Mouse (Mus musculus): ENCODE measurements around the gene Oas1c.

Oas1c gene

DNA sequence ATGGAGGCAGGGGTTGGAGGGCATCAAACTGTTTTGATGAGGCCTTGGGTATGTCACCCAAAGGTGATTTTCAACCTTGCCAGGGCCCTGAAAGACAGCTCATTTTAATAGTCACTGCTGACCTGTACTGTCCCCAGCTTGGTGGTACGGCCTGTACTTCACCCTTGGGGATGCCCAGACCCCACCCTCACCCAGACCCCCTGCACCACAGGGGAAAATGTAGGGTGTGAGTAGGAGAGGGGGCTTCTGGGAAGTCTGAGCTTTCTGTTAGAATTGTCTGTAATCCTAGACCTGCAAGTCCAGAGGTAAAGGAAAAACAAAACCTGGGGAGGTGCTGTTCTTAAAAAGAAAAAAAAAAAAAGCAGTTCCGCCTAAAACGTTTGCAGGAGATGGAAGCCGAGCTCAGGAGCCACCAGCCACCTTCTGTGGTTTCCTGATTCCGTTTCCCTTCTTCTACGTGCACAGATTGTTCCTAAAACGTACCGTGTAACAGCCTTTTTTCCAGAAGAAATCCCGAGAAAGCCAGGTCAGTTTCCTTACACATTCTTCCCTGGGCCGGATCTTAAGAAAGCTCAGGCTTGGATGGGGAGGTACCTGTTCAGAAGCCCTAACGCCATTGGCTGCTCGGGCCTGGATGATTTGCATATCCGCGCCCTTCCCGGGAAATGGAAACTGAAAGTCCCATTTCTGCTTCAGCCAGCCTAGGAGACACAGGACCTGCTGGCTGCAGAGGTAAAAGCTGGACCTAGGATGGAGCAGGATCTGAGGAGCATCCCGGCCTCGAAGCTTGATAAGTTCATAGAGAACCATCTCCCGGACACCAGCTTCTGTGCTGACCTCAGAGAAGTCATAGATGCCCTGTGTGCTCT, at the start of gene Oas1c:
Gene Oas1c (minus strand): TSS at position 564 of the 869 bp plus-strand sequence.
- 0 out of 2 replicates have a peak, but pooled peaks cover 2% of the 10 kb centered on the region for H3K36me3 ChIP-seq (ENCODE audit: control insufficient read depth, insufficient read depth, low read length, poor library complexity, severe bottlenecking)
- peak; percentile 84 for DNase-seq (ENCODE audit: low read depth, low spot score)
- no peaks in the 10 kb centered on the region for H3K27me3 ChIP-seq (ENCODE audit: control insufficient read depth, insufficient read depth, low read length, poor library complexity, severe bottlenecking)

DNA sequence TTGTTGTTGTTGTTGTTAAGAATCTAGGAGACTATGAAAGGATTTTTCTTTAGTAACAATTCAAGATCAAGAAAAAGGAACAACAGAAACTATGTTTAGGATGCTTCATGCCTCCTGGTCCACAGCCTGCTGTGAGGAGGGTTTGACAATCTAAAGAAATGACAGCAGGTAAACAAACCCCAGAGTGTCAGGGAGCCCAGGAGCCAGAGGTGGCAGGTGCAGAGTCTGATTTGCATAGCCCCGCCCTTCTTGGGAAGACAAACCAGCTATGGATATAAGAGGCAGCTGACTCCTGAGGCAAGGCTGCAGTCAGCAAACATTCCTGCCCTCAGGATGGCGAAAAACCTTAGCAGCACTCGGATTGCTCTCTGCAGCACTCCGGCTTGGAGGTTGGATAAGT, 48.8 kb upstream of the Oas1c start, which contains the start of gene Oas1h:
Gene Oas1h (plus strand): TSS at position 301 of the 400 bp plus-strand sequence.
- no peaks in the 10 kb centered on the region for H3K27me3 ChIP-seq (ENCODE audit: control insufficient read depth, insufficient read depth, low read length, poor library complexity, severe bottlenecking)
- H3K36me3 ChIP-seq (ENCODE audit: control insufficient read depth, insufficient read depth, low read length, poor library complexity, severe bottlenecking): no peaks in the 10 kb centered on the region
- DNase-seq (ENCODE audit: low read depth, low spot score): no peak

- Histone ChIP-seq H3K27me3 (ENCODE audit: control insufficient read depth, insufficient read depth, low read length, poor library complexity, severe bottlenecking) (no peaks in the 10 kb centered on the region), H3K36me3 (ENCODE audit: control insufficient read depth, insufficient read depth, low read length, poor library complexity, severe bottlenecking) (no peaks in the 10 kb centered on the region)
- DNase-seq (ENCODE audit: low read depth, low spot score): no peak
These were observed 46.9 kb upstream of the Oas1c start for GRCm38 (mm10) chr5:120859241-120859640.

GRCm38 (mm10) chr5:120849601-120850136, 37.4 kb upstream of the Oas1c start:
- DNase-seq (ENCODE audit: low read depth, low spot score): peak; percentile 71
- Histone ChIP-seq H3K27me3 (ENCODE audit: control insufficient read depth, insufficient read depth, low read length, poor library complexity, severe bottlenecking) (no peaks in the 10 kb centered on the region), H3K36me3 (ENCODE audit: control insufficient read depth, insufficient read depth, low read length, poor library complexity, severe bottlenecking) (no peaks in the 10 kb centered on the region)

- Histone ChIP-seq H3K27me3 (ENCODE audit: control insufficient read depth, insufficient read depth, low read length, poor library complexity, severe bottlenecking) (no peaks in the 10 kb centered on the region), H3K36me3 (ENCODE audit: control insufficient read depth, insufficient read depth, low read length, poor library complexity, severe bottlenecking) (no peaks in the 10 kb centered on the region)
- DNase-seq (ENCODE audit: low read depth, low spot score): no peak
These were observed 34.8 kb upstream of the Oas1c start, which contains the start of gene Oas1f for GRCm38 (mm10) chr5:120847067-120847466. Gene Oas1f (plus strand): TSS chr5:120847367.

GRCm38 (mm10) chr5:120844713-120845112, 32.4 kb upstream of the Oas1c start:
- Histone ChIP-seq H3K27me3 (ENCODE audit: control insufficient read depth, insufficient read depth, low read length, poor library complexity, severe bottlenecking) (no peaks in the 10 kb centered on the region), H3K36me3 (ENCODE audit: control insufficient read depth, insufficient read depth, low read length, poor library complexity, severe bottlenecking) (no peaks in the 10 kb centered on the region)
- DNase-seq (ENCODE audit: low read depth, low spot score): no peak

- peak; percentile 71 for DNase-seq (ENCODE audit: low read depth, low spot score)
These were observed 24.6 kb upstream of the Oas1c start for GRCm38 (mm10) chr5:120836731-120837585.

DNA sequence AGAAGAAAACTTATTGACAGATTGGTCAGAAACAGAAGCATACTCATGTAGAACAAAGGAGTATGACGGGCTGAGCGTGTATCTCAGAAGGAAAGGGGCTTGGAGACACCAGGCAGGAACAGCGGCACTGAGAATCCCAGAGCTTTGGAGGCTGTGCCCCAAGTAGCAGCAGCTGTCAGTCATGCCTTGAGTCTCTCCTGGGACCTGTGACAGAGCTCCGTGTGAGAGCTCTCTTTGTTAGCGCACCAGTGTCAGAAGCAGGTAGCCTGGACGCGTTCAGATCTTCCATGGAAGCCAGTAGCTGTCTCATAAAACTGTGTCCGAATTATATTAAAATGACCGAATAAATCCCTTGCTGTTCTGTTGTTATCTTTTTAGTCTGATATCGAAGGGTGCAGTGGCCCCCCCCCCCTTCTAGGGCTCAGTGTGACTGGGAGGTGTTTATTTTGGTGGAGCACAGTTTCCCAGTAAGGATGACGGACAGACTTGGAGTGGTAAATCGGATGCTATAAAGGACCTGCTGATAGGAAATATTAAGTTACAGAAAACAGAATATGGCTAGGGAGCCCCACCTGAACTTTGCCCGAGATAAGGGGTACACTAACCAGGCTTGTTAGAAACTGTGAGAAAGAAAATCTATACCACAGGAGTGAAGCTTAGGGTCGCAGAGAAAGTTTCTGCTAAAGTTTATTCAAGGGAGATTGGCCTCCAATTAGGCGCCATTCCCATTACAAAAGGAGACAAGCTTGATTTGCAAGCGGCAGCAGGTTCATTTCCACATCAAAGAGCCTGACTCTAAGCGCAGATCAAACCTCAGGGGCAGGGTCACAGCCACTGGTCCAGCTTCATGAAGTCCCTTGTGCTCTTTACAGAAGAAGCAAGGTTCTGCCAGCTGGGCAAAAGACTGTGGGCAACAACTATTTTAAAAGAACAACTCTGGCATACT, 21.3 kb upstream of the Oas1c start:
- no peak for DNase-seq (ENCODE audit: low read depth, low spot score)
- H3K36me3 ChIP-seq (ENCODE audit: control insufficient read depth, insufficient read depth, low read length, poor library complexity, severe bottlenecking): no peaks in the 10 kb centered on the region
- H3K27me3 ChIP-seq (ENCODE audit: control insufficient read depth, insufficient read depth, low read length, poor library complexity, severe bottlenecking): no peaks in the 10 kb centered on the region; the same call in 1 of the 2 replicates

More at GRCm38 (mm10) chr5:120836731-120837585, 24.6 kb upstream of the Oas1c start:
- no peaks in the 10 kb centered on the region for H3K36me3 ChIP-seq (ENCODE audit: control insufficient read depth, insufficient read depth, low read length, poor library complexity, severe bottlenecking)
- no peaks in the 10 kb centered on the region; the same call in 1 of the 2 replicates for H3K27me3 ChIP-seq (ENCODE audit: control insufficient read depth, insufficient read depth, low read length, poor library complexity, severe bottlenecking)

- peak; percentile 58 for DNase-seq (ENCODE audit: low read depth, low spot score)
These were observed 18.7 kb upstream of the Oas1c start for GRCm38 (mm10) chr5:120831031-120831430.

GRCm38 (mm10) chr5:120818999-120819398, 6.7 kb upstream of the Oas1c start:
- peaks cover 10% of the 10 kb centered on the region; the same call in 1 of the 2 replicates for H3K36me3 ChIP-seq (ENCODE audit: control insufficient read depth, insufficient read depth, low read length, poor library complexity, severe bottlenecking)
- no peaks in the 10 kb centered on the region for H3K27me3 ChIP-seq (ENCODE audit: control insufficient read depth, insufficient read depth, low read length, poor library complexity, severe bottlenecking)
- no peak for DNase-seq (ENCODE audit: low read depth, low spot score)

More at GRCm38 (mm10) chr5:120831031-120831430, 18.7 kb upstream of the Oas1c start:
- Histone ChIP-seq H3K36me3 (ENCODE audit: control insufficient read depth, insufficient read depth, low read length, poor library complexity, severe bottlenecking) (no peaks in the 10 kb centered on the region), H3K27me3 (ENCODE audit: control insufficient read depth, insufficient read depth, low read length, poor library complexity, severe bottlenecking) (no peaks in the 10 kb centered on the region; the same call in 1 of the 2 replicates)

DNA sequence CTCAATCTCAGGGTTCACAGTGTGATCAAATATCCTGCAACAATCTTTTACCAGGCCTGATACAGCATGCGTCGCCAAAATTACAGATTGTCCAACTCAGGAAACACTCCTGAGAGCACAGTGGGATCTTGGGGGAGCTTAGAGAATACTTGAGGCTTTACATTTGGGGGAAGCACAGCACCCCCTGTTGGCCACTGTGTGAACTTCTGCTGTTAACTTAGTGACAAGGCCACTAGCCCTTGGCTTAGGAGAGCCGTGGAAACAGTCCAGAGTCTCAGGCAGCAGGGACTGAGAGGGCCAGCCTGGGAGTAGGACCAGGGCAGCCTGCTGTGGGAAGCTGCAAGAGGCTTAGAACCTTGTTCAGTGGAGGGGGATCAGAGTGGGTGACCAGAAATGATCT, 3.6 kb upstream of the Oas1c start:
- peak; percentile 80 for DNase-seq (ENCODE audit: low read depth, low spot score)
- H3K36me3 ChIP-seq (ENCODE audit: control insufficient read depth, insufficient read depth, low read length, poor library complexity, severe bottlenecking): peaks cover 10% of the 10 kb centered on the region; the same call in 1 of the 2 replicates
- no peaks in the 10 kb centered on the region for H3K27me3 ChIP-seq (ENCODE audit: control insufficient read depth, insufficient read depth, low read length, poor library complexity, severe bottlenecking)

DNA sequence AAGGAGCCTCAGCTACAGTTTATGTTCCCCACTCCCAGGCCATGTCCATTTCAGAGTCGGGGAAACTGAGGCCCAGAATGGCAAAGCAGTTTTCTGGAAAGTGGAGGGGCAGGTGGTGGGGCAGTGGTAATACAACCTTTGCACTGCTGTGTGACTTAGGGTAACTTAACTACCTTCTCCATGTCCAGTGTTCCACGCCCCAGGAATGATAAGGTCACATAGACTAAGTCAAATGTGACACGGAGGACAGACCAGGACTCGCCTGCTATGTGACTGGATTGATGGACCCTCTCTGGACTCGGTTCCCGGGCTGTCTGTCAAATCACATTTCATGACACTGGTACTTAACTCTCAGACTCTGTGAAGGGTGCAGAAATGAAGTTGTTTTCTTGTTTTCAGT, 709 bp upstream of the Oas1c start:
- DNase-seq (ENCODE audit: low read depth, low spot score): no peak
- Histone ChIP-seq H3K27me3 (ENCODE audit: control insufficient read depth, insufficient read depth, low read length, poor library complexity, severe bottlenecking) (no peaks in the 10 kb centered on the region), H3K36me3 (ENCODE audit: control insufficient read depth, insufficient read depth, low read length, poor library complexity, severe bottlenecking) (peaks cover 7% of the 10 kb centered on the region; the same call in 1 of the 2 replicates)

GRCm38 (mm10) chr5:120809171-120809570, 3.1 kb downstream of the Oas1c start:
- Histone ChIP-seq H3K36me3 (ENCODE audit: control insufficient read depth, insufficient read depth, low read length, poor library complexity, severe bottlenecking) (peaks cover 3% of the 10 kb centered on the region; the same call in 1 of the 2 replicates), H3K27me3 (ENCODE audit: control insufficient read depth, insufficient read depth, low read length, poor library complexity, severe bottlenecking) (no peaks in the 10 kb centered on the region)
- DNase-seq (ENCODE audit: low read depth, low spot score): no peak
